Mouse (Mus musculus) right cerebral cortex, postnatal 4 days (tissue): ENCODE results near the gene Ticam1.

Experiments used
- DNase-seq: peaks from one replicate; pipeline ENCODE4 v3.0.0-alpha.2; 2022

Ticam1 gene

GRCm38 (mm10) chr17:56290388-56291170, 14.0 kb upstream of the Ticam1 start:
- DNase-seq: peak; percentile 76

DNA sequence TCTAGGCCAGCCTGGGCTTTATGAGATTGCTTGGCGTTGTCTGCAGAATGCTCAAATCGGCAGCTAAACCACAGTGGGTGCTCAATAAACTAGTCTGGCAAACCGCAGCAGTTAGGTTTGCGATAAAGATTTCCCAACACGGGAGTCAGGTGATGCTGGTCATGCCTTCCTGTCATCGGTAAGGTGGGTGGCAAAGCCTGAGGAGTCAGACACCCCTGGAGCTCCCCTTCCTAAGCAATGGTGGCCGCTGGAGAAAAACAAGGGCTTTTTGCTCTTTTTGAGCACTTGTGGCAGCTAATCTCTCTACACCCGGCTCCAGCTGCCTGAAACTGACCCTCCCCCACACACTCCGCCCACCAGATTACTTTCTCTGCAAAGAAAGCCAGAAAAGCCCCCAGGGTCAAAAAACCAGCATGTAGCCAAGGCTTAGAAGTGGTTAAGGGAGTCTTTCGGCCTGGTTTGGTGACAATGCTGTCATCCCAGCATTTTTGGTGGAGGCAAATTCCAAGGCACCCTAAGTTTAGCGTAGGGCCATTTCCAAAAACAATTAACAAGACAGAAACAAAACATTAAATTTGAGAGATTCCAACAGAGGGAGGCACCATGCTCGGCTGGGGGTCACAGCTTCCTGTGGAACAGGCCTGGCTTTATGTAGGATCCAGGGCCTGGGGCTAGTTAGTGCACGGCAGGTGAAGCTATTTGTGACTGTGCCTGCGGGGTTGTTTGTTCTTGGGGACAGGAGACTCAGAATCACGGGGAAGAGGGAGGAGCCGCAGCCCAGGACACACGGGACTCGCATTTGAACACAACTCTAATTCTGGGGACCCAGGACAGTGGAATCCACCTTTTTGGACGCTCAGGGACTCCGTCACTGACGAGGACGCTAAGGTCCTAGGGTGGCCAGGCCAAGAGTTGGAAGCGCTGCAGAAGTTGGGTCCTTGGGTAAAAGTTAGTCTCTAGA, 13.1 kb upstream of the Ticam1 start:
- peak; percentile 19 for DNase-seq

DNA sequence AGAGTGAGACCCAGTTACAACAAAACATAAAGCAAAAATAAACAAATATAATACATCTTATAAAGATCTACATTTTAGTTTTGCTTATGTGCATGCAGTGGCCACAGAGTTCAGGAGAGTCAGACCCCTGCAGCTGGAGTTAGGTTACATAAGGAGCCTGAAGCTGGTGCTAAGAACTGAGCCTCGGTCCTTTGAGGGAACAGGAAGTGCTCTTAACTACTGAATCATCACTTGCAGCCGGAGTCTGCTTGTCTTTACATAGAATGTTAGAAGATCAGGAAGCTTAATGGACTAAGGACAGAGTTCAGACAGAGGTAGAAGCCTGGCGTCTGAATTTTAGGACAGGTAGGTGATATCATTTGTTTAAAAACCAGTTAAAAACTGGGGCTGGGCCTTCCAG, 12.3 kb upstream of the Ticam1 start:
- no peak for DNase-seq

DNA sequence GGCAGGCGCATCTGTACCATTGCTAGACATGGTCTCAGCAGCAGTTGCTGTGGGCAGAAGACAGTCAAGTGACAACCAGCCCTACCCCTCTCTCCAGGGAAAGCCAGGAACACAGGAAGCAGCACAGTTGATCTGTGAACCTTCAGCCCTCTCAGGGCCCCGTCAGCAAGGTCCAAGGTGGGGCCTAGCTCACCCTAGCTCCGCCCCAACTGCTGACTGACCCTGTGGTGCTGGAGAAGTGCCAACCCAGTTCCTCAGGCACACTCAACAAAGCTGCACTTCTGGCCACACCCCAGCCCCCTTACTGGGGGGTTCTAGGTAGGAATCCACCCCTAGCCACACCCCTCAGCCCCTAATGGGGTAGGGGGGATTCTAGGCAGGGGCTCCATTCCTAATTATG, 11.2 kb upstream of the Ticam1 start:
- DNase-seq: no peak

- DNase-seq: no peak
Measured at GRCm38 (mm10) chr17:56285995-56286394, 9.4 kb upstream of the Ticam1 start.

DNA sequence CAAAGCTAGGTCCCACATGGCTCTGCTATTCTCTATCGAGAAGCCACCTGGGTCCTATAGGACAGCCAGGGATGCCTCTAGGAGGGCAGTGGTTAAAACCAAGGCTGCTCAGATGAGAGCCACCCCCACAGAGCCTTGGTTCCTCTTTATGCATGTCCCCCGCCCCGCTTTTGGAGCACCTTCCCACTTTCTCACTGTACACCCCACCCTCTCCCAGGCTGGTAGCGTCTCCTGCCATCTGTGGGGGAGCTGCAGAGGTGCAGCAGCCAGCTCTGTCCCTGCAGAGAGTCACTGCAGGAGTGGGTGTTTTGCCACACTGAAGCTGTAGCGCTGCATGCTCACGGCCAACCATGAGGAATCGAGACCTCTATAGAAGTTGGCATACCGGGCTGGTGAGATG, 6.7 kb upstream of the Ticam1 start:
- DNase-seq: no peak

GRCm38 (mm10) chr17:56282802-56283201, 6.2 kb upstream of the Ticam1 start:
- DNase-seq: no peak

GRCm38 (mm10) chr17:56281193-56281592, 4.6 kb upstream of the Ticam1 start:
- no peak for DNase-seq

DNA sequence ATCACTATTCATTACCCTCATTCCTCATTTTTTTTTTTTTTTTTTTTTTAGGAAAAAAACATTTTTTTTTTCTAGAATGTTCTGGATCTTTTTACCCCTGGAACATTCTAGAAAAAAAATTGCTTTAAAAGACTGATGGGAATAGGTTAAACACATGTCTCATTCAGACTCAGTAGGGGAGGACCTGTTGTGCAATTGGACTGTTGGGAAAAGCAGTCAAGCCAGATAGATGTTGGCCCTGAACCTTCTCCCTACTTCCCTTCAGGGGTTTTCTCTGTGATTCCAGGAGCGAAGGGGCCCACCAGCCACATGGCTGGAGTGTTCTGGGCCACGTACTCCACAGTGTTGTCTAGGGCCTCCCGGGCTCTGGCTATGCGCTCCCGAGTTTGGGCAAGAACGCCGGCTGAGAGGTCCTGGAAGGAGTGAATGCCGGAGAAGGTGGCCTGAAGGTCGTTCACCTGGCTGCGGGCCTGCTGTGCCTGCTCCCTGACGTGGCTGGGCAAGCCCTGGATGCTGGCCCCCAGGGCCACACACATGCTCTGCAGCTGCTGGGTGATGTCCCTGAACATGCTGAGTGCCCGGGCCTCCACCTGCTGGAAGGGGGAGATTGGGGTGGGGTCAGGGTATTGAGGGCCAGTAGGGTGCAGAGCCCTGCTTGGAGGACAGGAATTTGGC, 3.0 kb upstream of the Ticam1 start:
- DNase-seq: no peak

GRCm38 (mm10) chr17:56278340-56278739, 1.8 kb upstream of the Ticam1 start:
- DNase-seq: no peak

- DNase-seq: no peak
Measured at GRCm38 (mm10) chr17:56277567-56277893, 944 bp upstream of the Ticam1 start.

DNA sequence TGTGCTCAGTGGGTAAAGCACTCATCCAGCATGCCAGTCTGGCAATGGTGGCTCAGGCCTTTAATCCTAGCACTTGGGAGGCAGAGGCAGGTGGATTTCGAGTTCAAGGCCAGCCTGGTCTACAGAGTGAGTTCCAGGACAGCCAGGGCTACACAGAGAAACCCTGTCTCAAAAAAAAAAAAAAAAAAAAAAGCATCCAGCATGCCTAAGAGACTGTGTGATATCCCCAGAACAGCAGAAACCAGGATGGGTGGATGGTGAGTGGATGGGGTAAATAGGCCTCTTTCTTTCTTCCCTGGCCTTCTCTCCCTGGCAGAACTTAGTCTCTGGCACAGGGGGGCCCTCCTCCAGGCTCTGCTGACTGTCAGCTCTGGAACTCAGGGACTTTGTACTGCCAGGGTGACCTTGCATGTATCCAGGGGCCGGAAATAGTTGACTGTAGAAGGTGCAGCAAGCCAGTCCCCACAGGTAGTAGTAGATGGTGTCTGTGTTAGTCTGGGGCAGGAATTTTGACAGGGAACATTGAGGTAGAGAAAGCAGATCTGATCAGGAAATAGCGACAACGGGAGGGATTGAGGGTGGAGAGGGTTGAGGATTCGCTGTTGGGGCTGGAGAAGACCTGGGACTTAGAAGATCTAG, 625 bp downstream of the Ticam1 start:
- DNase-seq: no peak

DNA sequence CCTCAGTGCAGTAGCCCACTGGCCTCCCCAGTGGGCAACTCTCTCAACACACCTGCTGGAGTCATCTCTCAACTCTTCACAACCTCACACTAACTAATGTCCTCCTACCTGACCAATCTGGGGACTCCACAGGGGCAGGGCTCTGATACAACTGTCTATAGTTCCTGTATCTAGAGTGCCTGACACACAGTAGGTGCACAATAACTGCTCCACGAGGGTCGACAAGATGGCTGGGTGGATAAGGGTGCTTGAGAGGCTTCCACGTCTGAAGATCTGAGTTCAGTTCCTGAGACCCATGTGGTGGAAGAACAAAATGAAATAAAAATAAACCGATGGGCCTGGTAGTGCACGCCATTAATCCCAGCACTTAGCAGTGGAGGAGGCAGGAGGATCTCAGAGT, 2.6 kb downstream of the Ticam1 start:
- DNase-seq: no peak

DNA sequence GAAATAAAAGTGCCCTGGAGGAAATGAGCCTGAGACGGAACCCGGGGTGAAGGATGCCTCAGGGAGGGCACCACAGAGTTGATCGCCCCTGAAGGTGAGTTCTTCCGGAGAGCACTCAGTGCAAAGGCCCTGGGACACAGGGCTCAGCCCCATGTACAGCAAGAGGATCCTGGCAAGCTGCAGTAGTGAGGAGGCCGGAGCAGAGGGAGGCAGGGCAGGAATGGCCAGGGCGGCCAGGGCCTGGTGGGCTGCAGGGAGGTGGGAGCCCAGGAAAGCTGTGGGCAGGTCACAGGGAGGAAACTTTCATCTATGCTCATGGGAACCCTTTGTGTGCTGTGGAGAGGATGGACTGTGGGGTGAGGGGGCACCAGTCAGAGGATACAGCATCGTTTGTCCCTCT, 3.1 kb downstream of the Ticam1 start:
- no peak for DNase-seq

GRCm38 (mm10) chr17:56272644-56273043, 3.9 kb downstream of the Ticam1 start:
- DNase-seq: no peak

- DNase-seq: no peak
Measured at GRCm38 (mm10) chr17:56271609-56272253, 4.9 kb downstream of the Ticam1 start.

DNA sequence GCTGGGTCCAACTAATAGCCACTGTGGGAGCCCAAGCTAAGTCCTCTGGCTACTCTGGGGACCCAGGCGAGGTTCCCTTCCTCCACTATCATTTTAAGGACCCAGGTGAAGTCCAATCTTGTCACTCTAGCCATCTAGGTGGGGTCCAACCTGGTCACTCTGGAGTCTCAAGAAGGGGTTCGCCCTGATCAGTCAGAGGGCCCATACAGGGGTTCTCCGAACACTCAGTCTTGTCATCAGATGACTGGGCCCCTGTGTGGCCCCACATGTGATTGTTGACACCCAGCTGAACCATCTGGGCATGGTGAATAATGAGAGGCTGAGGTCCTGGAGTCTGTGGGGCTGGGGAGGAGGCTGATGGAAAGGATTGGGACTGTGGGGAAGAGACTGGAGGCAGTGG, 6.8 kb downstream of the Ticam1 start:
- DNase-seq: no peak

DNA sequence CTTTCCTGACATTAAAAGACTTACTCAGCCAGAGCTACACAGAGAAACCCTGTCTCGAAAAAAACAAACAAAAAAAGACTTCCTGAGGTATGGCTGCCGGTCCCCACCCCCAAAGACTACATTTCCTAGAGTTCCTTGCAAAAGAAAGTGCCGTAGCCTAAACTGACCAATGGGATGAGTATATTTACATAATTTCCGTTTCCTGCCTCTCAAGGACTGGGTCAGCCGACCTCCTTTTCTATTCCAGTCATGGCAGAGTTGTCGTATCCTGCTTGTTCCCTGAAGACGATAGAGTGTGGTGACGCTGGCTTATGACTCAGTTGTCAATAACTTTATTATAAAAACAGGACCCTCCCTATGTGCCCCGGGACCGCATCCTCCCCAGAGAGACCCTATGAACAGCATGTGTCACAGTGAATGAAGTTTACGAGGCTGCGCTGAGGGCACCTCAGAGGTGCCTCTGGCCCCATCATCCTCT, 7.4 kb downstream of the Ticam1 start:
- peak; percentile 46 for DNase-seq

- no peak for DNase-seq
Measured at GRCm38 (mm10) chr17:56266271-56266670, 10.3 kb downstream of the Ticam1 start.

- DNase-seq: no peak
Measured at GRCm38 (mm10) chr17:56265869-56266268, 10.7 kb downstream of the Ticam1 start.

GRCm38 (mm10) chr17:56265011-56265410, 11.6 kb downstream of the Ticam1 start:
- no peak for DNase-seq

GRCm38 (mm10) chr17:56264020-56264419, 12.6 kb downstream of the Ticam1 start:
- peak; percentile 74 for DNase-seq
